In the genomic region with DNA sequence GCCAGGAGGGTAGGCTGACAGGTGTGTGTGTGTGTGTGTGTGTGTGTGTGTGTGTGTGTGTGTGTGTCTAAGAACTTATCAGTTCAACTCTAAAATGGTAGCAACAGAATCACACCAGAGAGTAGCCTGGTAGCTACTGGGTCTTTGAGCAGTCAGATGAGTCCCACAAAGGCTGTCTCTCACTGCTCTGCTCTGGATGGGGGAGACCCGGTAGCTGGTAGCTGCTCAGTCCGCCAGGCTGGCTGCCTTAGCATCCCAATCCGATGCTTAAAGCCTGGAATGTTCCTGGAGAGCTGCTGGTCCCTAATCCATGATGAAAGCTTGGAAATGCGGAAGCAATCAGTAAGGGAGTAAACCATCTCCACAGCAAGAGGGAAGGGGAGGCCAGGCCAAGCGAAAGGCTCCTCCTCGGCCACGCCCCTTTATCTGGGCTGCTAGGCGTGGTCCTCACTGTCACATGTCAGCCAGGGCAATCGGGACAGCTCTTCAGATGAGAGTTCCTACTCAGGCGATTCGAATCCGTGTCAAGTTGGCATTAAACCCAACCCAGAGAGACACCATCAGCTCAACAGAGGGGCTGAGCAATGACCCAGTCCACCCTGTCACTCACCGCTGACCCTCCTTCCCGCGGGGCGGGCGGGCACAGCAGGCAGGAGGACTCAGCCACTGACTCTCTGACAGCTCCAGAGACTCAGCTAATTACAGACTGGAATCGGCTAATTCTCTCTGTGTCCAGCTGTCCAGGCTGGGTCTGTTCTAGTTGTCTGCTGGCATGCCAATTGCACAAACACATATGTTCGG, we compare ENCODE assay signal across 8 mouse cellular contexts. TPM values are rescaled to one million over a fixed set of nuclear protein-coding genes. Genes with fewer than 3 reads are reported as not detected.
A peak's percentile ranks its signal among the peaks of the same experiment; 100 is the strongest.
DNase-seq lines count a peak whose midpoint lies in the region; ATAC-seq lines count a peak whose summit lies in the region.

No protein-coding gene starts in this region.

- H3K27me3 ChIP-seq in liver, embryonic 16.5 days (ENCODE audit: control insufficient read depth, insufficient read depth, low read depth, low read length) = no peaks in the 10 kb centered on the region
- H3K27me3 ChIP-seq in neural tube, embryonic 12.5 days (replicated peaks) = peaks cover 5% of the 10 kb centered on the region; the same call in 1 of the 2 replicates

- H3K4me2 ChIP-seq in liver, embryonic 16.5 days (ENCODE audit: low read depth, low read length) = peak overlapping the region; percentile 51
- peak overlapping the region; percentile 57 for H3K4me2 ChIP-seq in neural tube, embryonic 12.5 days (replicated peaks)

- H3K4me3 ChIP-seq in liver, embryonic 16.5 days (ENCODE audit: low read depth, low read length) = peak overlapping the region; percentile 33; the same call in 1 of the 2 replicates
- peak overlapping the region; percentile 23 for H3K4me3 ChIP-seq in neural tube, embryonic 12.5 days

- peak; percentile 79 for ATAC-seq in common myeloid progenitor, adult 5-6 weeks (replicated peaks; ENCODE audit: low read depth, poor library complexity, severe bottlenecking)
- ATAC-seq in liver, embryonic 16.5 days (ENCODE audit: low read depth) = peak; percentile 64
- ATAC-seq in neural tube, embryonic 12.5 days (ENCODE audit: low FRiP score, low read depth) = peak; percentile 71

- intact Hi-C loops in gastrocnemius, postnatal 36 days (cut with DNase I) = no loop called here

- DNase-seq in adrenal gland, adult (ENCODE audit: inconsistent age in 2 of 2, low spot score in 1 of 2) = peak; percentile 22 to 56
- DNase-seq in adrenal gland, adult 8-10 months = no peak
- peak; percentile 47 to 50 for DNase-seq in gastrocnemius, postnatal 36 days
- DNase-seq in induced T-regulatory cell, adult 2 months (ENCODE audit: low read depth) = peak; percentile 17
- no peak for DNase-seq in left cerebral cortex, adult 11 months (ENCODE audit: low spot score)

- H3K4me1 ChIP-seq in liver, embryonic 16.5 days (ENCODE audit: control insufficient read depth, low read depth, low read length) = peaks cover 7% of the 10 kb centered on the region; the same call in 1 of the 2 replicates
- H3K4me1 ChIP-seq in neural tube, embryonic 12.5 days = peaks cover 20% of the 10 kb centered on the region; the same call in 1 of the 2 replicates

- H3K9ac ChIP-seq in liver, embryonic 16.5 days (ENCODE audit: low read depth, low read length) = no peak overlapping the region
- H3K9ac ChIP-seq in neural tube, embryonic 12.5 days = peak overlapping the region; percentile 22; the same call in 1 of the 2 replicates

- 11% methylated on average over 19 of the region's 19 CpGs for WGBS in liver, embryonic 16.5 days (ENCODE audit: insufficient replicate concordance)
- 5% methylated on average over 19 of the region's 19 CpGs for WGBS in neural tube, embryonic 12.5 days

- no peaks in the 10 kb centered on the region for H3K36me3 ChIP-seq in liver, embryonic 16.5 days (ENCODE audit: control insufficient read depth, insufficient read depth)
- H3K36me3 ChIP-seq in neural tube, embryonic 12.5 days = no peaks in the 10 kb centered on the region

- H3K27ac ChIP-seq in liver, embryonic 16.5 days (ENCODE audit: low read length) = no peak overlapping the region
- H3K27ac ChIP-seq in neural tube, embryonic 12.5 days = no peak overlapping the region

- H3K9me3 ChIP-seq in liver, embryonic 16.5 days (replicated peaks; ENCODE audit: control insufficient read depth, low read length) = no peaks in the 10 kb centered on the region
- no peaks in the 10 kb centered on the region for H3K9me3 ChIP-seq in neural tube, embryonic 12.5 days

RNA-seq across cellular contexts. Expression of gene Hs3st3b1, which starts 29.9 kb away (rescaled TPM):
- total RNA-seq in adrenal gland, adult 8-10 months (2022) = 1 to 10 TPM; 1.5 to 2.8 (median 2.2) TPM
- total RNA-seq in common myeloid progenitor, adult 5-6 weeks (2017) = 0.41 and 0.73 TPM in 2 replicates
- total RNA-seq in gastrocnemius, postnatal 36 days (2021) = under 1 TPM; 0.30 to 0.43 TPM
- polyA plus RNA-seq in liver, embryonic 16.5 days (2015; fragmentation: Nextera tagmentation; extraction: Ambion mirVana) = 14.5 and 15.5 TPM in 2 replicates
- polyA plus RNA-seq in neural tube, embryonic 12.5 days (2016; fragmentation: Nextera tagmentation; extraction: Ambion mirVana) = 10.2 and 11.9 TPM in 2 replicates

Comparison
In these comparisons a context has a peak if more than half of its experiments do, and no peak if none do; other contexts are left out.
1. DNase-seq: peak in adrenal gland, adult (2 of 2), gastrocnemius, postnatal 36 days (2 of 2) and induced T-regulatory cell, adult 2 months (single experiment); none in adrenal gland, adult 8-10 months (single experiment) and left cerebral cortex, adult 11 months (single experiment).
2. Peak in every context shown above with its lines, with median percentiles within 50 percentile points of each other: ATAC-seq.